Mouse (Mus musculus): ENCODE measurements at regions not wholly inside any gene's neighbourhood (a gene's known extent, or its start where the extent isn't known, plus 50 kb on each side); places are given as distances from the start of the nearest gene placed in this dataset.
A peak's percentile ranks its signal among the peaks of the same experiment; 100 is the strongest.

DNA sequence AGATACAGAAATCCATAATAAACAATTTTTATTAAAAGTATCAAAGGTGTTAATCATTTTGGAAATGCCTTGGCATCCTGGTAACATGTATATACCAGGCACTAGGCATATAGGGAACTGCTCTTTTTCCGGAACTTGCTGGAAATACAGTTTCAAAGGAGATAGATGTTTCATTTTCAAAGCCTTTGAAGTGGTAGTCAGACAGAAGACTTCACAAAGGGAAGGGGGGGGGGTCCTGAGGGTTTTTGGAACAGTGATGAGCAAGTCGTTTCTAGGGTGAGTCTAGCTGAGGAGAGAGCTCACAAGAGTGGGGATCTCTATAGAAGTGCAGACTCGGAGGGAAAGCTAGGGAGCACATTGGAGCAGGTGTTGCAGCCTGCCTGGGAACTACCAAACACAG, 73.4 kb upstream of the Nrip1 start:
- H3K27ac ChIP-seq (ENCODE audit: insufficient read depth, low read length), result no peak overlapping the region
- no peak overlapping the region for H3K4me3 ChIP-seq (replicated peaks; ENCODE audit: insufficient read depth, low read depth, low read length)
- 54% methylated on average over 3 of the region's 3 CpGs for WGBS
- H3K27me3 ChIP-seq (ENCODE audit: control insufficient read depth, insufficient read depth, low read length), result no peaks in the 10 kb centered on the region
- no peaks in the 10 kb centered on the region for H3K4me1 ChIP-seq (ENCODE audit: control insufficient read depth, insufficient read depth, low read length)
- TF ChIP-seq CTCF (IDR thresholded peaks at IDR 0.05; ENCODE audit: borderline replicate concordance, insufficient read depth, low read depth, low read length) (no peak), POLR2A (IDR thresholded peaks at IDR 0.05; ENCODE audit: borderline replicate concordance, insufficient read depth, low read length) (no peak)
- no peak for DNase-seq

DNA sequence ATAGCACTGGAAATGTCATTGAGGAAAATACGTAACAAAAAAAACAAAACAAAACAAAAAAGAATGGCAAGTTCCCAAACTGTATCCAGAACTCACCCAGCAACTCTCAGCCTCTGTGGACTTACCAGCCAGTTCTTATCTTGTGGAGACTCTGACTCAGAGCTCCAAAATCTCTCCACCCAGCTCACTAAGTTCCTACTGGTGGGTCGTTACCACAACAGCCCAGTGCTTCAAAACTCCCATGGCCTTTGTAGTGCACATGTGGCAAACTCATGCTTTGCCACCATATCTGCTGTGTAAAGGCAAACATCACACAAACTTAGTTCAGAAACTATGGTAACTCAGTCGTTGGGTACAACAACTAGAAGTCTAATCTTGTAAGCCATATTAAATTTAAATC, 71.0 kb upstream of the Nrip1 start:
- WGBS, result 81% methylated on average over 3 of the region's 3 CpGs
- no peak overlapping the region for H3K27ac ChIP-seq (ENCODE audit: insufficient read depth, low read length)
- no peaks in the 10 kb centered on the region for H3K4me1 ChIP-seq (ENCODE audit: control insufficient read depth, insufficient read depth, low read length)
- TF ChIP-seq POLR2A (IDR thresholded peaks at IDR 0.05; ENCODE audit: borderline replicate concordance, insufficient read depth, low read length), result no peak
- no peak for TF ChIP-seq CTCF (IDR thresholded peaks at IDR 0.05; ENCODE audit: borderline replicate concordance, insufficient read depth, low read depth, low read length)
- no peak overlapping the region for H3K4me3 ChIP-seq (replicated peaks; ENCODE audit: insufficient read depth, low read depth, low read length)
- no peaks in the 10 kb centered on the region for H3K27me3 ChIP-seq (ENCODE audit: control insufficient read depth, insufficient read depth, low read length)
- no peak for DNase-seq

DNA sequence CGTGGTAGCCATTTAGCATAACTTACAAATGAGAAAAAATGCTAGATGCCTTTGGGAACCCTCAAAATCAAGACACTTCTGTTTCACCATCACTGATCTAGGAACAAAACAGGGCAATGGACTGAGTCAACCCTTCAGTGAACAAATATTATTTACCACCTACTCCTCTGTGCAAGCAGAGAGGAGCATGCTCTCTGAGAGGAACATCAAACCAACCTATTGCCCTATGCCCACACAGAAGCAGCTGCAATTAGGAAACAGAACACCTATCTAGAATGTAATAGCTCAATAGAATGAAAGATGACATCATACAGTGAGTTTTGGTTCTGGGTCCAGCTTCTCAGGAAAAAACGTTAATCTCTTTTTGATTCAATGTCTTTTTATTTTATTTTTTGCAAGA, 69.0 kb upstream of the Nrip1 start:
- H3K27ac ChIP-seq (ENCODE audit: insufficient read depth, low read length), result no peak overlapping the region
- no peak for TF ChIP-seq POLR2A (IDR thresholded peaks at IDR 0.05; ENCODE audit: borderline replicate concordance, insufficient read depth, low read length)
- TF ChIP-seq CTCF (IDR thresholded peaks at IDR 0.05; ENCODE audit: borderline replicate concordance, insufficient read depth, low read depth, low read length), result no peak

DNA sequence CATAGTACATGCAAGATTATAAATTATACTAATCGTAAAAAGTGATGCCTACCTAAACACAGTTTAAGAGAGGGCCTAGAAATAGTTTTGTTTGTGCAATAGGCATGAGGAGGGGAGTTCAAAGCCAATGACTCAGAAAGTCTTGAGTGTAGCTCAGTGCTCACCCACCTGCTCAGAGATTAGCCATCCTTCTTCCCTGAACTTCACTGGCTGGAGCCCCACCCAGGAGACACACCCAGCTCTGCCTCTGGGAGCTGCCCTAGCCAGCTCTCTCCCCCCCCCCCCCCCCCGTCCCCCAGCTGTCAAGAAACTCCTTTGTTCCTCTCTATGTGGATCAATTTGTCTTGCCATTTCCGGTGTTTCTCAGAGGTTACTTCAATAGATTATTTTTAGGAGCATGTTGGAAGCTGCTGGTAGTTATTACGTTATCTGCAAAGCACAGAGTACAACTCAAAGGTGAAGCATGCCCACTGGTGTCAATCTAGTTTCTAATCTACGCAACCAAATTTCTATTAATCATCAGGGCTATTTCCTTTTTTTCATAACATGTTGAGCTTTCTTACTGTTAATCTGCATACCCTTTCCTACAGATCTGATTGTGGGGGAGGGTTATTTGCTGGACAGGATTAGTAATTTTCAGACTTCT, 68.3 kb upstream of the Nrip1 start:
- no peaks in the 10 kb centered on the region for H3K27me3 ChIP-seq (ENCODE audit: control insufficient read depth, insufficient read depth, low read length)
- 70% methylated on average over 5 of the region's 5 CpGs for WGBS
- TF ChIP-seq POLR2A (IDR thresholded peaks at IDR 0.05; ENCODE audit: borderline replicate concordance, insufficient read depth, low read length), result no peak
- no peak for TF ChIP-seq CTCF (IDR thresholded peaks at IDR 0.05; ENCODE audit: borderline replicate concordance, insufficient read depth, low read depth, low read length)
- H3K27ac ChIP-seq (ENCODE audit: insufficient read depth, low read length), result no peak overlapping the region
- H3K4me1 ChIP-seq (ENCODE audit: control insufficient read depth, insufficient read depth, low read length), result no peaks in the 10 kb centered on the region; the same call in 1 of the 2 replicates
- no peak overlapping the region for H3K4me3 ChIP-seq (replicated peaks; ENCODE audit: insufficient read depth, low read depth, low read length)
- no peak for DNase-seq

More for the DNA sequence above, 69.0 kb upstream of the Nrip1 start:
- Histone ChIP-seq H3K27me3 (ENCODE audit: control insufficient read depth, insufficient read depth, low read length) (no peaks in the 10 kb centered on the region), H3K4me3 (replicated peaks; ENCODE audit: insufficient read depth, low read depth, low read length) (no peak overlapping the region), H3K4me1 (ENCODE audit: control insufficient read depth, insufficient read depth, low read length) (no peaks in the 10 kb centered on the region; the same call in 1 of the 2 replicates)
- no peak for DNase-seq
- 95% methylated on average over 2 of the region's 2 CpGs for WGBS

DNA sequence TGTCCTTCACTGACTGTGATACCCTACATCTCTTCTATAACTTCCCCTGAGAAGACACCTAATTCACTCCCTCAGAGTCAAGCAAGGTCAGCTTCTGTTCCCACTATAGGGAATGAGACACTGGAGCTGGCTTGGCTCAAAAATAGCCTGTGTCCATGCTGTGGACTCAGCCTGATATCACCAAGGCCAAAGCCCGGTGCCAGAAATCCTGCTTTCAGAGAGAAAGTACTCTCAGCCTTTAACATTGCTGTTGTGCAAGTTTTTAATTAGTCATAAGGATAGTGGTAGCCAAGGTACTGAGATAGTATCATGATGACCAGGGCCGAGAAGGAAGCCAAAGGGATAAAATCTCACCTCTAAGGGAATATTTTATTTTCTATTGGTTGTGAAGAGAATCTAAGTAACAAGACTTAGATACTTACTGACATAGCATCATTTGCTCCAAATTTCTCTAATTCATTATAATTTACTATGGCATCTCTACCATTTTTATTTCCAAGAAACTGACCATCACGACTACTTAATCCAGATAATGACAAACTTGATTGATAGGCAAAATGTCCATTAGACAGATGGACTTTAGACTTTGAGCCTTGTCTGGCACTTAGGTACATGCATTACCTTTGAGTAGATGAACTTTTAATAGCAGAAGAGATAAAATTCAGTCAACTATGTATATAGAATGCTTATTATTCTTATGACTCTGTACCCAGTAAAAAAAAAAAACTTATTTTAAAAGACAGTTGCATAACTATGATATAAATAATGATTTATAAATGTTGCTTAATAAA, 64.7 kb upstream of the Nrip1 start:
- Histone ChIP-seq H3K4me3 (replicated peaks; ENCODE audit: insufficient read depth, low read depth, low read length) (no peak overlapping the region), H3K4me1 (ENCODE audit: control insufficient read depth, insufficient read depth, low read length) (peaks cover 2% of the 10 kb centered on the region), H3K27me3 (ENCODE audit: control insufficient read depth, insufficient read depth, low read length) (no peaks in the 10 kb centered on the region; the same call in 1 of the 2 replicates), H3K27ac (ENCODE audit: insufficient read depth, low read length) (no peak overlapping the region)
- TF ChIP-seq POLR2A (IDR thresholded peaks at IDR 0.05; ENCODE audit: borderline replicate concordance, insufficient read depth, low read length) (no peak), CTCF (IDR thresholded peaks at IDR 0.05; ENCODE audit: borderline replicate concordance, insufficient read depth, low read depth, low read length) (no peak)
- 54% methylated on average over 3 of the region's 3 CpGs for WGBS
- DNase-seq, result peak; percentile 15 to 21

DNA sequence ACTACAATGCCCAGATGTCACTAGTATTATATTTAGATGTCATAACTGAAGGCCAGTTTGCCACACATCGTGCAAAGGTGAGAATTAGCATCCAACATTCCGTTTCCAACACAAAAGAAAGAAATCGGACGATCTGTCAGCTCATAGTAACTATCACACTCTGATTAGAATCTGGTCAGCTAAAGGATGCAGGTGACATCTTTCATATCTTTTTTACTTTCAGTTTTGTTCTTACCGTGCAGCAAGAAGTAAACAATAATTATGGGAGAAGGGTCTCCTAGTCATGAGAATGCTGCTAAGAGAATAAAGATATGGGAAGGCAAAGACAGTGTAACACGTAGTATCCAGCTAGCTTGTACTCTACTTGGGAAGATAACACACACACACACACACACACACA, 62.7 kb upstream of the Nrip1 start:
- H3K4me3 ChIP-seq (replicated peaks; ENCODE audit: insufficient read depth, low read depth, low read length), result no peak overlapping the region
- no peak for DNase-seq
- no peak overlapping the region for H3K27ac ChIP-seq (ENCODE audit: insufficient read depth, low read length)
- H3K27me3 ChIP-seq (ENCODE audit: control insufficient read depth, insufficient read depth, low read length), result no peaks in the 10 kb centered on the region; the same call in 1 of the 2 replicates
- TF ChIP-seq POLR2A (IDR thresholded peaks at IDR 0.05; ENCODE audit: borderline replicate concordance, insufficient read depth, low read length), result no peak
- TF ChIP-seq CTCF (IDR thresholded peaks at IDR 0.05; ENCODE audit: borderline replicate concordance, insufficient read depth, low read depth, low read length), result no peak
- peaks cover 5% of the 10 kb centered on the region for H3K4me1 ChIP-seq (ENCODE audit: control insufficient read depth, insufficient read depth, low read length)
- 97% methylated on average over 6 of the region's 6 CpGs for WGBS

DNA sequence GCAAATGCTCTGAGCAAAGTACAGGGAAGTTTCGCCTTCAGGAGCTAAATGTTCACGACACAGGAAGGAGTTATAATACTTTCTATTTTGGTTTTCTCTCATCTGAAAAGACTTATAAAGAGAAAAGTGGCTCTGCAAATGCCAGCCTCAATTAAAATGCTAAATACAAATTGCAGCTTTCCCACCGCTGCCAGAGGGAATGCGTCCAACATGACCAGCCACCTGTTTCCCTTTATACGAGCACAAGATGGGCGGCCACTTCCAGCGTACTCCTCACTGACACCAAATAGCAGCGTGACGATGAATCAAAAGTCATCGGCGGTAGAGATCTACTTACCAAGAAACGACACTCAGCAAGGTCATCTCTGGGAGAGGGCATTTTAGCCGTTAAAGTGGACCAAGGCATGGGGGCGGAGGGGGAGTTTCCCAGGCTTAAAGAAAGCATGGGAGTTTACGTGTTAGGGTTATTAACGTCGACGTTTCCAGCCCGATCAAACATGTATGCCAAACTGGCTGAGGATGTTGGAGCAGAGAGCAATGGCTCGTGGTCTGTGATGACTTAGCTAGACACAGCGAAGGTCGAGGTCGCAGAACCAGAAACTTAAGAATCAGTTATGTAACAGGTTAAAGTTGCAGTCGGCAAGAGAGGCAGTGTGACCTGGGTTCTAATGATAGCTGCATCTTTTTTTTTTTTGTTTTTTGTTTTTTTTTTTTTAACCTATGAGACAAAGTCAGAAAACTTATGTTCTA, 59.6 kb upstream of the Nrip1 start:
- Histone ChIP-seq H3K4me1 (ENCODE audit: control insufficient read depth, insufficient read depth, low read length) (peaks cover 5% of the 10 kb centered on the region), H3K4me3 (replicated peaks; ENCODE audit: insufficient read depth, low read depth, low read length) (peak overlapping the region; percentile 52), H3K27ac (ENCODE audit: insufficient read depth, low read length) (no peak overlapping the region), H3K27me3 (ENCODE audit: control insufficient read depth, insufficient read depth, low read length) (no peaks in the 10 kb centered on the region; the same call in 1 of the 2 replicates)
- DNase-seq, result peak; percentile 36 to 40
- no peak for TF ChIP-seq POLR2A (IDR thresholded peaks at IDR 0.05; ENCODE audit: borderline replicate concordance, insufficient read depth, low read length)
- no peak for TF ChIP-seq CTCF (IDR thresholded peaks at IDR 0.05; ENCODE audit: borderline replicate concordance, insufficient read depth, low read depth, low read length)
- 15% methylated on average over 24 of the region's 24 CpGs for WGBS

Measured in cerebellum, adult 2 months (tissue).